Comparison of ENCODE assay signal across 1 mouse cellular context in genomic region chr10:80436276-80436675, GRCm38 (mm10).
A peak's percentile ranks its signal among the peaks of the same experiment; 100 is the strongest.
TF ChIP-seq lines count a peak whose summit lies in the region.

No protein-coding gene starts in this region.

TF ChIP-seq in MEL, 35 proteins besides CTCF, POLR2A, EP300 and RAD21 (continued from another document):
- TF ChIP-seq ETS1 (IDR thresholded peaks at IDR 0.05; ENCODE audit: low read depth, low read length) (no peak), MXI1 (IDR thresholded peaks at IDR 0.05; ENCODE audit: low read depth, low read length) (0 out of 2 replicates have a peak, but pooled peaks have one; percentile 8)
